Mouse (Mus musculus) c-Kit-positive CD71-negative TER-119-negative erythroid progenitor cells, embryonic 14.5 days (primary cell): ENCODE data around the gene Fam214a.

Source experiments
- DNase-seq: peaks from one replicate; pipeline ENCODE4 v3.0.0-alpha.2; 2013; ENCODE audit warnings: low read depth

Gene Fam214a

DNA sequence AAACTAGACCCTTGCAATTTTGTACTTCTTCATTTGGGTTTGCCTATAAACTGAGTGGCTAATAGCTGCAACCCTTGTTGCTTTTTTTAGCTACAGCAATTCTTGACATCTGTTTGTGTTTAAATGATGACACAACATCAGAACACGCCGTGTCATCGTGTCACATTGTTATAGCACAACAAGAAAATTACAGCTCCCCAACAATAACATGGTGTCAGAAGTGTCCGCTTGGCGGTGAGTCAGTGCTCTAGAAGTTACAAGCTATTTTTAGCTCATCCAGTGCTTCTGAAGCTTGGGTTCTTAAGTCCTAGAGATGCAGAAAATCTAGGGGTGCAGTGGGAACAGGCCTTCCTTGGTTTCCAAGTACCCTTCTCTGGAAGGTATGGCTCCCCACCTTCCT is 578 bp upstream of the Fam214a start:
- DNase-seq: peak; percentile 19

DNA sequence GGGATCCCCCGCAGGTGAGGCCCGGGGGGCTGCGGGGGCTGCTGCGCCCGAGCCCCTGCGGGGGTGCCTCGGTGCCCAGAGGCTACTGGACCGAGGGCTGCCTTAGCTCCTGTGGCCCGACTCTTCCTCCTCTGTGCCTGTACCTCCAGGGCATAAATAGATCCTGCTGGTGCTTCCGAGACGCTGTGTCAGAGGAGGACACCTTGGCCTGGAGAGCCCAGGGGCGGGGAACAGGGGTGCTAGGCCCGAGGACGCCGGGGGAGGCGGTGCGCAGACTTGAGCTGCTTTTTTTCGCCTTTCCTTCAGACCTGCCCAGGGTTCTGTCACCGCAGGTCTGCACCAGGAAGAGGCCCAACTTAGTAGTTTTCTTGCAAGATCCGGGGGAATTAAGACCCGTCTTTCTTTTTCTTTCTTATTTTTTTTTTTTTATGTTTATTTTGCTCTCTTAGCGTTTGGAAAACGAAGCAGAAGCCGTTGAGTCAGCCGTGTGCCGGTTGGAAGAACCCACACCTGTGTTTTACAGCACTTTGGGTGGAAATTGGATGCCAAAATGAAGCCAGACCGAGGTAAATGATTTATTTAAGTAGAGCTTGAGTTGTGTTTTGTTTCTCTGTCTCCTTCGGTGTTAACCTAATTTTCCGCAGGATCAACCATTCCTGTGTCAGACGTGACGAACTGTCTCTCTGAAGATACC is 728 bp downstream of the Fam214a start:
- peak; percentile 39 for DNase-seq

DNA sequence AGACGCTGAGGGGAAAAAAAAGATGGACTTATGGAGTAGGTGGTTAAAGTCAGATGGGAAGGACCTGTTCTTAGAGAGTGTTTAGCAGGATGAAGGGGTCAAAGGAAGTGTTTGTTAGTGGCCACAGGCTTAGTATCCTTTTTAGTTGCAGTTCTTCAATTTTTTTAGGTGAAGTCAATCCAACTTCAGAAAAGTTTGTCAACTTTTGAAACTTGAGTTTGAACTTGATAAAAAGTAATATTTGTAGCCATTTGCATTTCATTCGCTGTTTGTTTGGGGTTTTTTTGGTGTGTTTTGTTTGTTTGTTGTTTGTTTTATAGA is 1.2 kb downstream of the Fam214a start:
- DNase-seq: no peak

DNA sequence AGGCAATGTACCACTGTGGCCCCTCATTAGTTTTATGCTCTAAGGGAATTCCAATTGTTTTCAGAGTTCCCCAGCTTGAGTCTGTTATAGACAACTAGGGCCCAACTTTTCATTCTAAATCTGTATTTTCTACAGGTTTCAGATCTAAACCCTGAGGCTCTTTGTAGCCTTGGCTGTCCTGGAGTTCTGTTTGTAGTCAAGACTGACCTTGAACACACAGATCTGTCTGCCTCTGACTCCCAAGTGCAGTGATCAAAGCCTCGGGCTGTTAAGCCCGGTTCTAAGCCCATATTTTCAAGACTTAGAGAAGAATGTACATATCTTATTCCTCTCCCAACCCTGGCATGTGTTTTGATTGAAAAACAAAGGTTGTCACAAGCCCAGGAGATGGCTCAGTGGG is 1.7 kb downstream of the Fam214a start:
- DNase-seq: no peak

DNA sequence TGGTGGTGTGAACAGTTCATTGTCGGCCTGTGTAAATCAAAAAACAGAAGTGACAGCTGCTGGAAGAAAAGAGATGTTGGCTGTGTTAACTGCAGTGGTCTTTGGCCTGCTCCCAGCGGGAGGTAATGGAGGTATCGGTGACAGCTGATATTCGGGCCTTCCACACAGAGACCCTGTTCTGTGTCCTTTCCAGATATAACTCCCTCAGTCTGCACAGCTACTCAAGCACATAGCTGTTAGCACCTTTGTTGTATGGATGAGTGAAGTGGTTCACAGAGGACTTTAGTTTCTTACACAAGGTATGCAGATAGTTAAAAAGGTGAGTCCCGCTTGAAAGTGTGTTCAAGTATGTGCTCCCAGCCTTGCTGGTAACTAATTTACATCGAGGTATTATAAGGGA is 7.9 kb downstream of the Fam214a start:
- DNase-seq: no peak

DNA sequence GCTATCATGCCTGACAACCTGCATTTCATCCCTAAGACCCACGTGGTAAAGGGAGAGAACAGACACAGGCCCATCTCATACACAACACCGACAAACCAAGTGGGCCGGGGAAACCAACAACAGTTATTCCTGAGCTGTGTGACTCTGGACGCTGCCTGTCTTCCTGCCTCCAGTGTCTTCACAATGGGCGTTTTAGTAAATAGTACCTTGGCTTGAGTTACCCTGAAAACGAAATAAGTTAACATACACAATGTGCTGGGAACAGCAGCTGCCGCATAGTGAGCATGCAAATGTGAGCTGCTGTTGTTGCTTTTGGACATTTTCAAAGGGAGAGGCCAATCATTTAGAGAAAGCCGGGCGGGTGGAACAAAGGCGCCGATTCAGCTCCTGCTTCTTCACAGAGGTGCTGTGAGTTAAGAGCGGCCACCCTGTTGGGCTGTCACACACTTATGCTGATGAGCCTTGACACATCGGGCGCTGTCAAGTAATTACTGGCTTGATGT is 8.4 kb downstream of the Fam214a start:
- DNase-seq: no peak

DNA sequence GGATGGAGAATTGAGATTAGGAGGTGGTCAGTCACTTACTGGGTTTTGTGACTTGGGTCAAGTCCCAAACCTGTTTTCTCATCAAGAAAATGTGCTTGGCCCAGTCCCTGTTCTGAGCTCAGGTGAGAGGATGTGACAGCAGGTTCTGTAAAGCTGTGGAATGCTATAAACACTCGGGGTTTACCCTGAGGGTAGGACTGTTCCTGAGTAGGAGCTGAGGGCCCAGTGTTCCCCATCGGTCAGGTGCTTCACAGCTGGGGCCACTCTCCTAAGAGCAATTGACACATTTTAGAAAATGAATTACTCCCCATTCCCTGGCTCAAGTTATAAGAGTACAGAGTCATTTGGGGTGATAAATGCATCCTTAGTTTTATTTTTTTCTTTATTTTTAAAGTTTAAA is 11.3 kb downstream of the Fam214a start:
- no peak for DNase-seq

DNA sequence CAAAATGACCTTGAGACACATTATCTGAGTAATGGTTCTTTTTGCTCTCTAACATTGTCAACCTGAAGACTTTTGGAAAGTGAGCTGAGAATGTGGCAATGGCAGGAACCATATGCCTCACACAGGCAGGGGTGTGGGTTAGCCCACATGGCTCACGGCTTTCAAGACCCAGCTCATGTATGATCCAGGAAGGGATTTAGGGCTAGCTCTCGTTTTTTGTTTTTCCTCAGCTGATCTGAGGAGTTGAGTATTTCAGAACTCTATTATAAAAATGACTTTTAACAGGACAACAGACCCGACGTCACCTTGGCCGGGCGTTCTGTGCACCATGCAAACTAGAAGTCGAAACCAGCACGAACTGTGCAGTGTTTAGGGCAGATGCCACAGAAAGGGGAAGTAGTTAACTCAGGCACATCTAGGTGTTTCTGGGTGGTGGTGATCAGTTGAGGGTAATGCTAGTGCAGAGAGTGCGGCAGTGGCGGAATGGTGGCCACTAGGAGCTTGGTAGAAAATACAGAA is 12.2 kb downstream of the Fam214a start:
- no peak for DNase-seq

DNA sequence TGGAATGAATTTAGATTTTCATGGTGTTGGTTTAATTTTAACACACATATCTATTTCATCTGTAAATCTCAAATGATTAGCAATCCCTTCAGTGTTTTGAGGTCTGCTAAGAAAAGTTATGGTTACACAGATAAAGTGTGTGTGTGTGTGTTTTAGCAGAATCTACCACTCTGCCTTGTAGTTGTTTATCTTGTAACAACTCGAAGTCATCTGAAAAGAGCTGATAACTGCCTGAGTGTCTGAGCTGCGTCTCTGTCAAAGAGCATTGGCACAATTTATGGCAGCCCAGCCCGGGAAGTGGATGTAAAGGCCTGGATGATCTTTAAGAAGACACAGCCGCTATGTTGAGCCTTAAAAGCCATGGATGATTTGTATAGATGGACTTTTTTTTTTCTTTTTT is 13.5 kb downstream of the Fam214a start:
- no peak for DNase-seq

DNA sequence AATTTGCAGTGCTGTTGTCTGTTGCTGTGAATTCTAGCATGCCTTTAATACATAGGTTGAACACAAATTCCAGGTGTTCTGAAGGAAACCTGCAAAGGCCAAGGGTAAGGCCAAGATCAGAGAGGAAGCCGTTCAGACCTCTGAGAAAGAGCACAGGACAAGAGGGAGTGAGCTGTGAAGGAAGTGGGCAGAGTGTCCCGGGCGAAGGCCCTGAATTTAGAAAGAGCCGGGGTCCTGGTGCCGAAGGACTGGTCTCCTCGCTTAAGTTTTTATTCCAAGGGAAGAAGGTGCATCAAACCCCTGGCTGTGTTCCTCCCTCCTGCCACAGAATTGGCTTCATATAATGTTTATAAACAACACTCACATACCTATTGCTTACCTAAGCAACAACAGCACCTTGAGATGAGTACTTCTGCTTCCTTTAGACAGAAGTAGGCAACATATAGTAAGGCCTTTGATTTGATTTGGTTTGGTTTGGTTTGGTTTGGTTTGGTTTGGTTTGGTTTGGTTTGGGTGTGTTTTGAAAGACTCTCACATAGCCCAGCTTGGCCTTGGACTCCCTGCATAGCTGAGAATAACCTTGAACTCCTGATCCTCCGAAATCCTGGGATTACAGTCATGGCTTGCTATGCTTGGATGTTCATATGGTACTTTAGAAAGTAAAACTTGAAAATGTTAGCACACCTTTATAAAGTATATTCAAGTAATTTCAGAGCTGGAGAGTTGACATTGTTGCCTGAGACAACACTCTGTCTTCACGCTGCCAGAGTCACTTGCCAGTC is 16.2 kb downstream of the Fam214a start:
- no peak for DNase-seq

DNA sequence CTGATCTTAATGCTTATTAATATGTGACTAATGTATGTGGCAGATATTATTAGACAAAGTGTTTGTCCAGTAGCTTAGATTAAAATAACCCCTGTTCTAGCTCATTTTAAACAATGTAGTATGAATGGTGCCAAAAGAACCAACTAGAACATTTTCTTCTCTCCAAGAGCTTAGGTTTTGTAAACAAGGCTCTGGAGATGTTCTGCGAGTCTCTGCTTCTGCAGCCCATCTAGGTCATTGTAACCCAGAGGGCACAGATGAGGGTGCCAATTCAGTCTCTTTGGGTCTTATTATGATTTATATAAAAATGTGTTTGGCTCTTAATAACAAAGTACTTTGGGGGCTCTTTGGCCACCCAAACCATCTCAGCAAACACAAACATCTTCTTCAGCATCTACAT is 17.9 kb downstream of the Fam214a start:
- no peak for DNase-seq

DNA sequence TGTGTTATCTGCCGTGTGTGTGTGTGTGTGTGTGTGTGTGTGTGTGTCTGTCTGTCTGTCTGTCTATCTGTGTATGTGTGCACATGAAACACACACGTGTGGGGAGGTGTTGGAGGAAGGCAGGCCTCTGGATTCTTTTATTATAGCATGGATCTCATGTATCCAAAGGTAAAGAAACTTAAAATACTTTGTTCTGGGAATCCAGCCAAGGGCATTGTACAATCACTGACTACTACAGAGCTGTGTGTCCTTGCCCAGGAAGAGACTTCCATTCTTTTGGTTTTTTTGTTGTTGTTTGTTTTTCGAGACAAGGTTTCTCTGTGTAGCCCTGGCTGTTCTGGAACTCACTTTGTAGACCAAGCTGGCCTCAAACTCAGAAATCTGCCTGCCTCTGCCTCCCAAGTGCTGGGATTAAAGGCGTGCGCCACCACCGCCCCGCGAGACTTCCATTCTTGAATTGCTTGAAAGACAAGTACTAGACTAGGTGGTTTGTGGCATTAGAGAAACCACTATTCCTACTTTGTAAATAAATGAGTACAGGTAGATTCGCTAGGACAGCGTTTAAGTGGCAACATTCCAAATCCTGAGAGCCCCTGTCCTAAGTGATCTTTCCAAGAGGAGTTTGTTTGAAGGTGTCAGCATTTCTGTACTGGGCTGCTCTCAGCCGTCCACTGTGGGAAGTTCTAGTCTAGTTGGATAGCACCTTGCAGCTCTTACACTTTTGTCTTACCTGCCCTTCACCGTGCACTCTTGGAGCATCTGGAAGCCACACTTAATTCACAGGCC is 18.7 kb downstream of the Fam214a start:
- no peak for DNase-seq

DNA sequence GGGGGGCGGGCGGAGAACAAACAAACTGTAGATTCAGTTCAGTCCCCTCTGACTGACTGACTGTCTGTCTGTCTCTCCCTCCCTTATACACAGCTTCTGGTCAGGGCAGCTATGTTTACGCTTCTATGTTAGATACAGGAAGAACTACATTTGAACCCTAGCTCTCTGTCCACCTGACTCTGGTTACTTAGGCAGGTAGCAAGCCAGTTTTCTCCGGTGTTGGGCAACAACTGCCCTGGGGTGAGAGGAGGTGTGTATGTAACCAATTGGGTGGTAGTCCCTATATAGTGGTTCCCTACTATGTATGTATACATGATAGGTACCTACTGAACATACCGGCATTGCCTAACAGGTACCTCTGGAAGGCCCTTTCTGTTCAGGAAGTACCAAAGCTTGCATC is 20.1 kb downstream of the Fam214a start:
- DNase-seq: no peak

DNA sequence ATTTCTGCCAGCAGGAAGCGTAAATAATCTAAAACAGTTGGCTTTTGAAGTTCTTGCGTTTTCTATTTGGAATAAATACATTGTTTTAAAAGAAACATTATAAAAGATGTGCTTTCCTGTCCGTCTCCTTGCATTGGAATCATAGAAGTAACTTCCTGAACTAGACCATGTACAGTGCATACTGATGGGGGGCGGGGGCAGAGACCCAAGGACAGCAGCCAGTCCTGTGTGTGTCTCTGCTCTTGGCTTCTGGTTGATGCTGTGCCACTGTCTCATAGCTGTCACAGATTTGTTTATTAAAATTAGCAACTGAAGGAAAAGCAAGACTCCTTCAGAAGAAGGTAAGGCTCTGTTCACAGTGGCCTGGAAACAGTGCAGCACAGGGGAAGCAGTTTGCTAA is 20.5 kb downstream of the Fam214a start:
- DNase-seq: no peak

DNA sequence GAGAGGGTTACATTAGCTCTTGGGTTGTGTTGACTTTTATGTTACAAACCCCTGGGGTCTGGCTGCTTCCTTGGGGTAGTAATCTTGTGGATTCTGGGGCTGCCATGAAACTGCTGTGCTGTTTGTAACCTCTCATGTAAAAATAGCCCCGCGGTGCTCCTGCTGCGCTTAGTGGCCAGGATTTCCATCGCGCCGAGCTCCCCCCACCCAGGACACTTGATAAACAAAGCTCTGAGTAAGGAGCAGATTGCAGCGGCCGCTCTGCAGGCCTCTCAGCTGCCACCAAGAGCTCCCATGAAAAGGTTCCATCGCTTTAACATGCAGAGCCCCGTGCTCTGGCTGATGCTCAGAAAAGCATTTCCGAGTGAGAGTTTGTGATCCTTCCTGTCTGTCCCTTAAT is 22.1 kb downstream of the Fam214a start:
- no peak for DNase-seq

DNA sequence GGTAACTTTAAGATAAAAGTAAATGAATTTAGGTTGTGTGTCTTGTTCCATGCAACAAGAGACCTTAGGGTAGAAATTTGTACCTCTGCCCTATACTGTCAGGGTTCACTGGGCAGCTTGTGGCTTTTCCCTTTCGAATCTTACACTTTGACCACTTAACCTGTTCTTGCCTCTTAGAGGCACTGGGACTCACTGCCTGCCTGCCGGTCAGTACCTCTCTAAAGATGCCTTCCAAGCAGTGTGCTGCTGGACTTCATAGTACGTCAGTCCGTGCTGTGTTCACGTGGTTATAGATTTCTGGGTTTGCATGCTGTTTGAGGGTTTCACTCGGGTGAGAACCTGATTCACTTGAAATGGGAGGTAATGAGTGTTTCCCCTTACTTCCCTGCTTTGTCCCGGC is 22.7 kb downstream of the Fam214a start:
- no peak for DNase-seq

DNA sequence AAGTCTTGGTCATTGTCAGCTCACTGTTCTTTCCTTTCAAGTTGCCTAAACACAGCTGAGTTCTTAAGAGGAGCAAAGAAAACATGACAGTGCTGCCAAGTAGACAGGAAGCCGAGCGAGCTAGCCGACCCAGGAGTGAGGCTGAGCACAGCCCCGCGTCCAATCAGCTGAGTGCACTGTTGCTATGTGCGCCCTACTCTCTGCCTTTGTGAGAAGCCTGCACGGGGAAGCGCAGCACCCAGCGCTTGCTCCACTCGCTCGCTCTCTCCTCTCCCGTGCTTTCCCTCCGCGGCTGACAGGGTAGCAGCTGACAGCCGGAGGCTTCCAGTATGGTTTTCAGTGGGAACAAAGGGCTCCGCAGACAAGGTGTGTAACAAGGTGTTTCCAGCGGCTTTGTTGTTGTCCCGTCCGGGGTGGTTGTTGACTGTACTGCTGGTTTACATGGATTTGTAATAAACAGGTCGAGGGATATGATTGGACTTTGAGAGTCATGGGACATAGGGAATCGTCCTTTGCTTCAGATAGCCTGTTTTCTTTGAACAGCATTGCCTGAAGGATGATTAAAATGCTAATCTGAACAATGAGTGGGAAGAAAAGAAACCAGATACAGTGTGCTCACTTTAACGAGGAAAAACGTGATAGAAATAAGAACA is 23.4 kb downstream of the Fam214a start:
- DNase-seq: peak; percentile 62

DNA sequence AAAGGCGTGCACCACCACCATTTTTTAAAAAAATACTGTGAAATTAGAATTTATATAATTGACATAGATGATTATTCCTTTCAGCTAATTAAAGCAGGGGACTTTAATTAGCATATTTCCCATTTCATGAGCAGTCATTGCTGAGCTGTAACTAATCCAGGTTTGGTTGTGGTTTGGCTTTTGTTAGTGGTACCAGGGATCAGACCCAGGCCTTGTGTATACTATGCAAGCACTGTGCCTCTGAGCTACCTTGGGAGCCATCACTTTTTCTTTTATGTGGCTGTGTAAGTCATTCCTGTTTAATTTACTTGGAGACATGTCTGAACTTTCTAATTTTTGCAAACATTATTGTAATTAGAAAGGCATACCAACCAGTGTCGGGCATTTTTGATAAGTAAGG is 24.6 kb downstream of the Fam214a start:
- no peak for DNase-seq

DNA sequence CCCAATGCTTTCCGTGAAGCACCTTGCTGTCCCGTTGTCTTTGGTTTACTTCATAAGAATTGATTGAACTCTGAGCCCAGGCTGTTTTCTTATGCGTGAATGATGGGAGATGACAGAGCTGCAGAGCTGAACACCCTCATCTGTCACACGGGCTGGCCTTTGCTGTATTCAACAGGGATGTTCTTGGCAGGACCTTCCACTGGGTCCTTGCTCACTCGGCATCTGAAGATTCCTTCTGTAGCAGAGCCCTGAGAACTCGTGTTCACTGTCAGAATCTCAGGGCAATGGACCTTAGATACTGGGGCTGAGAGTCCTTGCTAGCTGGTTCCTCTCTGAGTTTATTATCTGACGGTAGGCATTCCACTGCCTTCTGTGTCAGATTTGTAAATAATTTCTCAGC is 25.3 kb downstream of the Fam214a start:
- DNase-seq: no peak

DNA sequence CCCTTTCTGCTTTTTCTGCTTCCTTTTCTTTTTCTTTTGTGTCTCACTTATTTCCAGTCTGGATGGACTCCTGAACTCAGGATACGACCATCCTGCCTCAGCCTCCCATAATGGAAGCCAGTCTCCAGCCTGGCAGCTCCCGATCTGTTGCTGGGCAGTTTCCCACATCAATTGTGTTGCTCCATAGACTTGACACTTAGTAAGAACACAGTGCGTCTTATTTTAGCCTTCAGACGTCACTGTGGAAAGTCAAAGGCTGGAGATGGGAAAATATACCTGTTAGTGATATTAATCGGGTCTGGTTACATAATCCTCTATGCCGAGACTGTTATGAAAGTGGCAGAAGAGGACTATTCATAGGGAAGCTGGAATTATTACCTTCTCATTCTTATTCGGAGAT is 26.2 kb downstream of the Fam214a start:
- no peak for DNase-seq

DNA sequence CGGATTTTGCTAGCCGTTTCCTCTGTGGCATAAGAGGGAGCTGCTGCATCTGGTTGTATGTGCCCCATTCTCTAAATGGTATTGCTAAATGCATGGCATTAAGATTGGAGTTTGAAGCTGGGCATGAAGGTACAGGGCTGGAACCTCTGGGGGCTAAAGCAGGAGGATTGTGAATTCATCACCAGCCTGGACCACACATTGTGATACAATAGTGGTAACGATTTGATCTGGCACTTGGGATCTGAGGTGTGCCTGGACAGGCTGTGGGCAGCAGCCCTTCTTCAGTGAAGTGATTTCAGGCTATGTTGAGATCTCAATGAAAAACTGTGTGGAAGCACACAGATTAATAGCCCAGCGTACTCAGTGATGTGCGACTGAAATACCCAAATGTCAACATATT is 26.7 kb downstream of the Fam214a start:
- no peak for DNase-seq

DNA sequence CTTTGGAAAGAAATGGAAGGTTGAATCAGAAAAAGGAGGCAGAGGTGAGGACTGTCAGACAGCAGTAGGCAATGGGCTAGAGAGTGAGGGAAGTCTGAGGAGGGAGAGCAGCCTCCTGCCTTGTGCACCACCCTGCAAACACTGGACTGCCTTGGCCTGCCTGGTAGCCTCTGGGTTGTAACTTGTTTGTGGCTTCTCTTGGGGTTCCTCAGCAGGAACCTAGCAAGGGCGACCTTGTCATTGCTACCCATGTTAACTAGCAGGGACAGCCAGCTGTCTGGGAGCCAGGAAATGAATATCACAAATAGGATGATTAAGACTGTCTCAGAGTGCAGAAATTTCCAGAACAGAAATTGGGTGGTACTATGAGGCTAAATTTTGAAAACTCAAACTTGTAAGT is 27.2 kb downstream of the Fam214a start:
- DNase-seq: no peak
